7 mouse cellular contexts compared by ENCODE assay signal in the genomic region with DNA sequence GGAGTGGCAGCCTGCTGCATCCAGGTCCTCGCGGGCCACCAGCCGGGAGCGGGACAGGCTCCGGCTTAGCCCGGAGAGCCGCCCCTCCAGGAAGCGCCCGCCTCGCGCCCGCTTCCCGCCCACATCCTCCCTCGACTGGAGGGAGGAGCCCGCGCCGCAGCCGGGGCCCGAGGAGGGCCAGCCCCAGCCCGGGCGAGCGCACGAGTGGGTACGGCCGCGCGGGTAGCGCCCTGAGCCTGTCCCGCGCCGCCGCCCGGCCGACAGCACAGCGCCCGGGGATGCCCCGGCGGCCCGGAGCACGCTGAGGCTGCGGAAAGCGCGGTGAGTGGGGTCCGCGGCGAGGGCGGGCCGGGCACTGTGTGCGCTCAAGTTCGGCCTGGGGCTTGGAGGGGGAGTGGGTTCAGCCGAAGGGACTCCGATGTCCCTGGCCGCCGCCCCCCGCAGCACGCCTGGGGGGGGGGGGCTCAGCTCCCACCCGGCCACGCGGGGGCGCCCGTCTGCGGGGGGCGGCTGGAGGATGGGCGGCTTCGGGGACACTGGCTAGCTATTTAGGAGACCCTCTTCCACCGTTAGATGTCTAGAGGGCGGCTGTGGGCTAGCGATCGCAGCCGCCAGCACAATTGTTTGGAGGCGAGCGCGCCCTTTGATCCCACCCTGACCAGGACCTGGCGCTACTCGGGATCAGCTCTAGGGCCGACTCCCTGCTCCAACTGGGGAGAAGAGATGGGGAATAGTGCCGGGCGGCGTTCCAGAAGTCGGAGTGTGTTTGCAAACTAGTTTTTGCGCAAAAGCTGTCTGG. TPM values are rescaled to one million over a fixed set of nuclear protein-coding genes. Genes with fewer than 3 reads are reported as not detected.
DNase-seq lines count a peak whose midpoint lies in the region; ATAC-seq and TF ChIP-seq lines count a peak whose summit lies in the region.

A gene (plus strand): TSS at position 118 of the 799 bp plus-strand sequence.

- H3K9me3 ChIP-seq in intestine, embryonic 15.5 days = no peaks in the 10 kb centered on the region

- H3K4me1 ChIP-seq in intestine, embryonic 15.5 days (replicated peaks) = peaks cover 13% of the 10 kb centered on the region; the same call in 1 of the 2 replicates
- peaks cover 53% of the 10 kb centered on the region for H3K4me1 ChIP-seq in small intestine, adult 2 months (ENCODE audit: control insufficient read depth, insufficient read depth, insufficient read length, low read length)

- peak; percentile 61 for DNase-seq in adipocyte (ENCODE audit: low spot score)
- DNase-seq in embryo, embryonic 9.5 days (ENCODE audit: extremely low spot score) = peak; percentile 80
- no peak for DNase-seq in gonadal fat pad, adult 2 months (ENCODE audit: low read depth)
- DNase-seq in left cerebral cortex, postnatal 4 days = peak; percentile 40
- DNase-seq in mesoderm, embryonic 11.5 days (ENCODE audit: low read depth, low spot score) = peak; percentile 54

- peak within 1 kb of the TSS; percentile 94 for H3K4me2 ChIP-seq in intestine, embryonic 15.5 days (replicated peaks)

- H3K9ac ChIP-seq in intestine, embryonic 15.5 days = peak within 1 kb of the TSS; percentile 74

- TF ChIP-seq CTCF in small intestine, adult 2 months (IDR thresholded peaks at IDR 0.05; ENCODE audit: extremely low read depth, insufficient read length, insufficient replicate concordance, low read depth, low read length) = peak; percentile 42; the same call in 1 of the 2 replicates

- peak within 1 kb of the TSS; percentile 77 for H3K4me3 ChIP-seq in intestine, embryonic 15.5 days (replicated peaks)
- H3K4me3 ChIP-seq in small intestine, adult 2 months (ENCODE audit: low read depth, low read length) = peak within 1 kb of the TSS; percentile 91

- WGBS in intestine, embryonic 15.5 days = under 1% methylated on average over 70 of the region's 81 CpGs
- WGBS in small intestine, adult 2 months = 2% methylated on average over 77 of the region's 81 CpGs

- intact Hi-C loops in left cerebral cortex, postnatal 4 days (cut with DNase I) = loop anchor here (5.0 kb wide), 2 partner anchors 39 to 169 kb away; no protein-coding TSS in a partner anchor

- H3K27ac ChIP-seq in intestine, embryonic 15.5 days = no peak within 1 kb of the TSS
- H3K27ac ChIP-seq in small intestine, adult 2 months (ENCODE audit: insufficient read depth, low read depth, low read length) = peak within 1 kb of the TSS; percentile 25

- H3K27me3 ChIP-seq in intestine, embryonic 15.5 days (replicated peaks) = peaks cover 15% of the 10 kb centered on the region
- 0 out of 2 replicates have a peak, but pooled peaks cover 2% of the 10 kb centered on the region for H3K27me3 ChIP-seq in small intestine, adult 2 months (ENCODE audit: control insufficient read depth, insufficient read depth, low read length)

- no peaks in the 10 kb centered on the region for H3K36me3 ChIP-seq in intestine, embryonic 15.5 days
- no peaks in the 10 kb centered on the region for H3K36me3 ChIP-seq in small intestine, adult 2 months (ENCODE audit: control insufficient read depth, insufficient read depth, low read length)

- peak; percentile 88 for ATAC-seq in intestine, embryonic 15.5 days

- TF ChIP-seq POLR2A in small intestine, adult 2 months (IDR thresholded peaks at IDR 0.05; ENCODE audit: low read depth, low read length) = no peak; the same call in 1 of the 2 replicates

RNA-seq across cellular contexts. Expression of the gene that starts here (rescaled TPM):
- 45.6 and 50.1 TPM in 2 replicates for polyA plus RNA-seq in gonadal fat pad, adult 2 months (2012; rRNA removed)
- polyA plus RNA-seq in intestine, embryonic 15.5 days (2015; fragmentation: Nextera tagmentation; extraction: Ambion mirVana) = 7.4 and 8.4 TPM in 2 replicates
- 10 to 100 TPM; 56.9 to 67.4 TPM for total RNA-seq in left cerebral cortex, postnatal 4 days (2021)
- polyA plus RNA-seq in small intestine, adult 2 months (2012; rRNA removed) = 25.7 and 108 TPM in 2 replicates
